Mouse (Mus musculus): ENCODE results near the gene Fam53a. TPM values are rescaled to one million over a fixed set of nuclear protein-coding genes. Genes with fewer than 3 reads are reported as not detected.

Fam53a gene
- polyA plus RNA-seq, 1 experiment from 2014 or later = 55.7 TPM

- Histone ChIP-seq H3K36me3 (ENCODE audit: insufficient read depth, low read length) (no peaks in the 10 kb centered on the region), H3K27ac (no peak overlapping the region), H3K9me3 (replicated peaks; ENCODE audit: low read length) (no peaks in the 10 kb centered on the region), H3K4me3 (replicated peaks; ENCODE audit: low read depth, low read length) (peak overlapping the region; percentile 86), H3K9ac (ENCODE audit: low read depth, low read length) (no peak overlapping the region), H3K4me2 (ENCODE audit: low read length) (peak overlapping the region; percentile 68), H3K27me3 (ENCODE audit: insufficient read depth, low read length) (no peaks in the 10 kb centered on the region), H3K4me1 (replicated peaks; ENCODE audit: insufficient read depth, low read length) (peaks cover 7% of the 10 kb centered on the region; the same call in 1 of the 2 replicates)
- TF ChIP-seq CTCF (IDR thresholded peaks at IDR 0.05; ENCODE audit: low read depth) = no peak
- ATAC-seq (replicated peaks; ENCODE audit: low FRiP score, low read depth) = no peak
- DNase-seq (ENCODE audit: low spot score) = peak; percentile 25
- WGBS = 17% methylated on average over 4 of the region's 4 CpGs
Measured at GRCm38 (mm10) chr5:33627968-33628367, 1.5 kb downstream of the Fam53a start.

- no peak overlapping the region for H3K4me3 ChIP-seq (replicated peaks; ENCODE audit: low read depth, low read length)
- DNase-seq (ENCODE audit: low spot score) (no peak), ATAC-seq (replicated peaks; ENCODE audit: low FRiP score, low read depth) (no peak)
- no peak overlapping the region for H3K27ac ChIP-seq
- H3K9me3 ChIP-seq (replicated peaks; ENCODE audit: low read length) = no peaks in the 10 kb centered on the region
- TF ChIP-seq CTCF (IDR thresholded peaks at IDR 0.05; ENCODE audit: low read depth) = no peak
- peaks cover 7% of the 10 kb centered on the region; the same call in 1 of the 2 replicates for H3K4me1 ChIP-seq (replicated peaks; ENCODE audit: insufficient read depth, low read length)
- no peak overlapping the region for H3K9ac ChIP-seq (ENCODE audit: low read depth, low read length)
- 0 out of 2 replicates have a peak, but pooled peaks cover 6% of the 10 kb centered on the region for H3K36me3 ChIP-seq (ENCODE audit: insufficient read depth, low read length)
- no peak overlapping the region for H3K4me2 ChIP-seq (ENCODE audit: low read length)
- no peaks in the 10 kb centered on the region for H3K27me3 ChIP-seq (ENCODE audit: insufficient read depth, low read length)
- WGBS = 80% methylated on average over 3 of the region's 3 CpGs
Measured at GRCm38 (mm10) chr5:33623766-33624165, 5.7 kb downstream of the Fam53a start.

- H3K9ac ChIP-seq (ENCODE audit: low read depth, low read length) = no peak overlapping the region
- DNase-seq (ENCODE audit: low spot score) (no peak), ATAC-seq (replicated peaks; ENCODE audit: low FRiP score, low read depth) (no peak)
- no peak for TF ChIP-seq CTCF (IDR thresholded peaks at IDR 0.05; ENCODE audit: low read depth)
- WGBS = 71% methylated on average over 2 of the region's 2 CpGs
- no peak overlapping the region for H3K4me2 ChIP-seq (ENCODE audit: low read length)
- H3K36me3 ChIP-seq (ENCODE audit: insufficient read depth, low read length) = 0 out of 2 replicates have a peak, but pooled peaks cover 6% of the 10 kb centered on the region
- no peak overlapping the region for H3K4me3 ChIP-seq (replicated peaks; ENCODE audit: low read depth, low read length)
- no peak overlapping the region for H3K27ac ChIP-seq
- no peaks in the 10 kb centered on the region for H3K9me3 ChIP-seq (replicated peaks; ENCODE audit: low read length)
- peaks cover under 1% of the 10 kb centered on the region; the same call in 1 of the 2 replicates for H3K4me1 ChIP-seq (replicated peaks; ENCODE audit: insufficient read depth, low read length)
- H3K27me3 ChIP-seq (ENCODE audit: insufficient read depth, low read length) = no peaks in the 10 kb centered on the region
Measured at GRCm38 (mm10) chr5:33622671-33623070, 6.8 kb downstream of the Fam53a start.

GRCm38 (mm10) chr5:33614391-33614790 is 15.0 kb downstream of the Fam53a start:
- Histone ChIP-seq H3K9ac (ENCODE audit: low read depth, low read length) (no peak overlapping the region), H3K4me3 (replicated peaks; ENCODE audit: low read depth, low read length) (no peak overlapping the region), H3K36me3 (ENCODE audit: insufficient read depth, low read length) (peaks cover 11% of the 10 kb centered on the region), H3K9me3 (replicated peaks; ENCODE audit: low read length) (no peaks in the 10 kb centered on the region), H3K4me2 (ENCODE audit: low read length) (no peak overlapping the region), H3K4me1 (replicated peaks; ENCODE audit: insufficient read depth, low read length) (no peaks in the 10 kb centered on the region), H3K27me3 (ENCODE audit: insufficient read depth, low read length) (no peaks in the 10 kb centered on the region), H3K27ac (no peak overlapping the region)
- DNase-seq (ENCODE audit: low spot score) = no peak
- TF ChIP-seq CTCF (IDR thresholded peaks at IDR 0.05; ENCODE audit: low read depth) = no peak
- no peak for ATAC-seq (replicated peaks; ENCODE audit: low FRiP score, low read depth)
- 78% methylated on average over 6 of the region's 6 CpGs for WGBS

DNA sequence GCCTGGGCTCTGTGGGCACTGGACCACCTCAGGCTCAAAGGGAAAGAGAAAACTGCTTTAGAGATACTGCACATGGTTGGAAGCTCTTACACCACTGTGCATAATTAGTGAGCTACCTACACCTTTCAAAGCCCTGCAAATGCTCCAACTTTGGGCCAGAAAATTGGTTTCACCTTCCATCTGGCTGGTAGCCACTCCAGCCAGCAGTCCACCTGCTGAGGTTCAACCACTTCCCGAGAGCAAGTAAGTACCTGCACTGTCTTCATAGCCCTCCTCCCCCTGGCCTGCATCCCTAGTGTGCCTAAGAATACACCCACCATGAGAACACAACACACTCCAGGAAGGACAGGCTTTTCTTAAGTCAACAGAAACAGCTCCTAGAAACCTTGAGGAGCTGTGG is 17.6 kb downstream of the Fam53a start:
- Histone ChIP-seq H3K9me3 (replicated peaks; ENCODE audit: low read length) (no peaks in the 10 kb centered on the region), H3K27ac (no peak overlapping the region), H3K9ac (ENCODE audit: low read depth, low read length) (no peak overlapping the region), H3K36me3 (ENCODE audit: insufficient read depth, low read length) (peaks cover 27% of the 10 kb centered on the region), H3K4me2 (ENCODE audit: low read length) (no peak overlapping the region), H3K4me3 (replicated peaks; ENCODE audit: low read depth, low read length) (no peak overlapping the region), H3K4me1 (replicated peaks; ENCODE audit: insufficient read depth, low read length) (no peaks in the 10 kb centered on the region), H3K27me3 (ENCODE audit: insufficient read depth, low read length) (no peaks in the 10 kb centered on the region)
- DNase-seq (ENCODE audit: low spot score) = no peak
- 97% methylated on average over 1 of the region's 1 CpGs for WGBS
- ATAC-seq (replicated peaks; ENCODE audit: low FRiP score, low read depth) = no peak
- no peak for TF ChIP-seq CTCF (IDR thresholded peaks at IDR 0.05; ENCODE audit: low read depth)

DNA sequence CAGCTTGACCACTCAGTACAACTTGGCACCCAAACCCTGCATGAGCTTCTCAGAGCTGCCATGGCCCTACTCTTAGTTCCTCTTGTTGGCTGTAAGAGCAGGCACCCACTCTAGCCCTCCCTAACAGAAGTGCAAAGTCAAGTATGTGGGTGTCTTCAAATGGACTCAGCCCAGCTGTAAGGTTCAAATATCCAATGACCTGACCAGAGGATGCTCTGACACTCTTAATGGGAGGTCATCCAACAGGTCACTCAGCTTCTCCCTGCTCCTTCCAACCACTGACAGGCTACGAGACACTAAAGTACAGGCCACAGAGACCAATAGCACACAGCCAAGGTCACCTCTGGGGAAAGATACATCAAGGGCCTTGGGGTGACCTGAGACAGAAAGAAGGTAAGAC is 20.2 kb downstream of the Fam53a start:
- Histone ChIP-seq H3K4me2 (ENCODE audit: low read length) (no peak overlapping the region), H3K27ac (no peak overlapping the region), H3K4me3 (replicated peaks; ENCODE audit: low read depth, low read length) (no peak overlapping the region), H3K9me3 (replicated peaks; ENCODE audit: low read length) (no peaks in the 10 kb centered on the region), H3K27me3 (ENCODE audit: insufficient read depth, low read length) (no peaks in the 10 kb centered on the region), H3K9ac (ENCODE audit: low read depth, low read length) (no peak overlapping the region), H3K36me3 (ENCODE audit: insufficient read depth, low read length) (peaks cover 32% of the 10 kb centered on the region), H3K4me1 (replicated peaks; ENCODE audit: insufficient read depth, low read length) (no peaks in the 10 kb centered on the region)
- WGBS = 72% methylated on average over 1 of the region's 1 CpGs
- TF ChIP-seq CTCF (IDR thresholded peaks at IDR 0.05; ENCODE audit: low read depth) = no peak
- ATAC-seq (replicated peaks; ENCODE audit: low FRiP score, low read depth) (no peak), DNase-seq (ENCODE audit: low spot score) (no peak)

DNA sequence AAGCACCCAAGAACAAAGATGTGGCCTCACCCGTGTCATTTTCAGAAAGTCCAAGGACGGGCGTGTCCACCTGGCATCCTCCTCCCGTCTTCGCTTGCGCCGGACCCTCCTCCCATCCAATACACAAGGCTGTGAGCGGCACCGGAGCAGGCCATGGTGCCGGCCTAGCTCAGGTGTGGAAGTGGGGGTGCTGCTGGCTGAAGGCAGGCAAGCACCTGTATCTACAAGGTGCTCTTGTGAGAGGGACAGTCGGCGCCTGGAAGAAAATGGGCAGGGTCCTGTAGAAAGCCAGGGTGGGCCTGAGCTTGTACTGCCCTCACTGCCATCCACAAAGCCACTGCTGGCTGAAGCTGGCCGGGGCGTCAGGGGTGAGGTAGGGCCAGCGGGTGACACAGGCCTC is 22.0 kb downstream of the Fam53a start:
- H3K4me2 ChIP-seq (ENCODE audit: low read length) = no peak overlapping the region
- 97% methylated on average over 15 of the region's 15 CpGs for WGBS

More for the DNA sequence above, 22.0 kb downstream of the Fam53a start:
- no peak for DNase-seq (ENCODE audit: low spot score)
- no peak overlapping the region for H3K27ac ChIP-seq
- H3K27me3 ChIP-seq (ENCODE audit: insufficient read depth, low read length) = no peaks in the 10 kb centered on the region
- H3K9ac ChIP-seq (ENCODE audit: low read depth, low read length) = peak overlapping the region; percentile 13; the same call in 1 of the 2 replicates
- ATAC-seq (replicated peaks; ENCODE audit: low FRiP score, low read depth) = no peak
- H3K4me1 ChIP-seq (replicated peaks; ENCODE audit: insufficient read depth, low read length) = no peaks in the 10 kb centered on the region
- peaks cover 32% of the 10 kb centered on the region for H3K36me3 ChIP-seq (ENCODE audit: insufficient read depth, low read length)
- no peak overlapping the region for H3K4me3 ChIP-seq (replicated peaks; ENCODE audit: low read depth, low read length)
- H3K9me3 ChIP-seq (replicated peaks; ENCODE audit: low read length) = no peaks in the 10 kb centered on the region
- no peak for TF ChIP-seq CTCF (IDR thresholded peaks at IDR 0.05; ENCODE audit: low read depth)

Data from kidney, postnatal 0 days (tissue).